Mouse (Mus musculus): ENCODE measurements around the gene Nppa.

GRCm38 (mm10) chr4:148046450-148047031 lies 46.0 kb downstream of the Nppa start:
- no peak for TF ChIP-seq CTCF (IDR thresholded peaks at IDR 0.05; ENCODE audit: low read depth, low read length)
- TF ChIP-seq POLR2A (IDR thresholded peaks at IDR 0.05; ENCODE audit: borderline replicate concordance, low read depth, low read length), result no peak
